Comparison of ENCODE assay signal across 8 mouse cellular contexts in genomic region chr14:48358487-48359159, GRCm38 (mm10).
A peak's percentile ranks its signal among the peaks of the same experiment; 100 is the strongest.
DNase-seq lines count a peak whose midpoint lies in the region; ATAC-seq and TF ChIP-seq lines count a peak whose summit lies in the region.

No protein-coding gene starts in this region.

- no peak for DNase-seq in intestine, embryonic 14.5 days (ENCODE audit: low spot score)
- peak; percentile 18 for DNase-seq in MN1 (ENCODE audit: low spot score)
- peak; percentile 77 to 79 for DNase-seq in cerebellum, postnatal 14 days
- DNase-seq in hindbrain, embryonic 14.5 days (ENCODE audit: low spot score) = peak; percentile 81
- DNase-seq in lung, adult 2 months = no peak
- DNase-seq in right cerebral cortex, postnatal 25 days = peak; percentile 23
- DNase-seq in gastrocnemius, adult 8-10 months (ENCODE audit: low spot score in 2 of 2) = no peak

- H3K4me2 ChIP-seq in intestine, embryonic 14.5 days (ENCODE audit: low read length) = no peak overlapping the region
- H3K4me2 ChIP-seq in intestine, embryonic 15.5 days (replicated peaks) = no peak overlapping the region
- no peak overlapping the region for H3K4me2 ChIP-seq in hindbrain, embryonic 14.5 days (replicated peaks)

- ATAC-seq in intestine, embryonic 14.5 days (replicated peaks; ENCODE audit: low FRiP score, low TSS enrichment, low read depth) = 0 out of 2 replicates have a peak, but pooled peaks have one; percentile 37
- ATAC-seq in intestine, embryonic 15.5 days = no peak
- peak; percentile 57; the same call in 1 of the 2 replicates for ATAC-seq in hindbrain, embryonic 14.5 days (ENCODE audit: low FRiP score)

- no peak for TF ChIP-seq POLR2A in lung, adult 2 months (IDR thresholded peaks at IDR 0.05; ENCODE audit: borderline replicate concordance, extremely low read depth, low read depth, low read length)

- no peaks in the 10 kb centered on the region for H3K36me3 ChIP-seq in intestine, embryonic 14.5 days (ENCODE audit: control insufficient read depth, insufficient read depth, low read length)
- H3K36me3 ChIP-seq in intestine, embryonic 15.5 days = no peaks in the 10 kb centered on the region
- no peaks in the 10 kb centered on the region for H3K36me3 ChIP-seq in hindbrain, embryonic 14.5 days (replicated peaks; ENCODE audit: control insufficient read depth, insufficient read depth)

- H3K9ac ChIP-seq in intestine, embryonic 14.5 days (ENCODE audit: low read length) = no peak overlapping the region
- no peak overlapping the region for H3K9ac ChIP-seq in intestine, embryonic 15.5 days
- H3K9ac ChIP-seq in hindbrain, embryonic 14.5 days = no peak overlapping the region

- 40% methylated on average over 12 of the region's 12 CpGs for WGBS in intestine, embryonic 14.5 days
- WGBS in intestine, embryonic 15.5 days = 41% methylated on average over 12 of the region's 12 CpGs
- 46% methylated on average over 12 of the region's 12 CpGs for WGBS in hindbrain, embryonic 14.5 days
- WGBS in lung, adult 2 months = 40% methylated on average over 12 of the region's 12 CpGs

- H3K4me3 ChIP-seq in intestine, embryonic 14.5 days (ENCODE audit: low read depth, low read length) = no peak overlapping the region
- no peak overlapping the region for H3K4me3 ChIP-seq in intestine, embryonic 15.5 days (replicated peaks)
- no peak overlapping the region for H3K4me3 ChIP-seq in hindbrain, embryonic 14.5 days (replicated peaks; ENCODE audit: low read length)
- H3K4me3 ChIP-seq in lung, adult 2 months (replicated peaks; ENCODE audit: extremely low read depth, low read depth, low read length) = no peak overlapping the region

- peaks cover 4% of the 10 kb centered on the region; the same call in 1 of the 2 replicates for H3K4me1 ChIP-seq in intestine, embryonic 14.5 days (replicated peaks; ENCODE audit: control insufficient read depth, insufficient read depth, low read length)
- no peaks in the 10 kb centered on the region for H3K4me1 ChIP-seq in intestine, embryonic 15.5 days (replicated peaks)
- no peaks in the 10 kb centered on the region for H3K4me1 ChIP-seq in hindbrain, embryonic 14.5 days (replicated peaks; ENCODE audit: control insufficient read depth, insufficient read depth, low read length)
- no peaks in the 10 kb centered on the region for H3K4me1 ChIP-seq in lung, adult 2 months (ENCODE audit: control insufficient read depth, insufficient read depth, low read length)

- H3K27ac ChIP-seq in intestine, embryonic 14.5 days (ENCODE audit: low read depth) = no peak overlapping the region
- no peak overlapping the region for H3K27ac ChIP-seq in intestine, embryonic 15.5 days
- H3K27ac ChIP-seq in hindbrain, embryonic 14.5 days = no peak overlapping the region

- TF ChIP-seq CTCF in lung, adult 2 months (IDR thresholded peaks at IDR 0.05; ENCODE audit: insufficient read depth, low read length) = peak; percentile 35; the same call in 1 of the 2 replicates

- 0 out of 2 replicates have a peak, but pooled peaks cover 2% of the 10 kb centered on the region for H3K27me3 ChIP-seq in intestine, embryonic 14.5 days (replicated peaks; ENCODE audit: control insufficient read depth, insufficient read depth, low read length)
- no peaks in the 10 kb centered on the region; the same call in 1 of the 2 replicates for H3K27me3 ChIP-seq in intestine, embryonic 15.5 days (replicated peaks)
- no peaks in the 10 kb centered on the region for H3K27me3 ChIP-seq in hindbrain, embryonic 14.5 days (ENCODE audit: control insufficient read depth, insufficient read depth, low read length)

- H3K9me3 ChIP-seq in intestine, embryonic 14.5 days (ENCODE audit: control insufficient read depth, low read length) = no peaks in the 10 kb centered on the region
- no peaks in the 10 kb centered on the region for H3K9me3 ChIP-seq in intestine, embryonic 15.5 days
- no peaks in the 10 kb centered on the region for H3K9me3 ChIP-seq in hindbrain, embryonic 14.5 days (ENCODE audit: control insufficient read depth, low read length)

Comparison
In these comparisons a context has a peak if more than half of its experiments do, and no peak if none do; other contexts are left out.
1. DNase-seq: peak in MN1 (single experiment), cerebellum, postnatal 14 days (2 of 2), hindbrain, embryonic 14.5 days (single experiment) and right cerebral cortex, postnatal 25 days (single experiment); none in intestine, embryonic 14.5 days (single experiment), lung, adult 2 months (single experiment) and gastrocnemius, adult 8-10 months (0 of 2).